Mouse (Mus musculus): ENCODE measurements around the gene Ppp1r12c. TPM values are rescaled to one million over a fixed set of nuclear protein-coding genes. Genes with fewer than 3 reads are reported as not detected.

Ppp1r12c gene
- polyA plus RNA-seq (2017; shearing (Covaris generic)), result 228 TPM

DNA sequence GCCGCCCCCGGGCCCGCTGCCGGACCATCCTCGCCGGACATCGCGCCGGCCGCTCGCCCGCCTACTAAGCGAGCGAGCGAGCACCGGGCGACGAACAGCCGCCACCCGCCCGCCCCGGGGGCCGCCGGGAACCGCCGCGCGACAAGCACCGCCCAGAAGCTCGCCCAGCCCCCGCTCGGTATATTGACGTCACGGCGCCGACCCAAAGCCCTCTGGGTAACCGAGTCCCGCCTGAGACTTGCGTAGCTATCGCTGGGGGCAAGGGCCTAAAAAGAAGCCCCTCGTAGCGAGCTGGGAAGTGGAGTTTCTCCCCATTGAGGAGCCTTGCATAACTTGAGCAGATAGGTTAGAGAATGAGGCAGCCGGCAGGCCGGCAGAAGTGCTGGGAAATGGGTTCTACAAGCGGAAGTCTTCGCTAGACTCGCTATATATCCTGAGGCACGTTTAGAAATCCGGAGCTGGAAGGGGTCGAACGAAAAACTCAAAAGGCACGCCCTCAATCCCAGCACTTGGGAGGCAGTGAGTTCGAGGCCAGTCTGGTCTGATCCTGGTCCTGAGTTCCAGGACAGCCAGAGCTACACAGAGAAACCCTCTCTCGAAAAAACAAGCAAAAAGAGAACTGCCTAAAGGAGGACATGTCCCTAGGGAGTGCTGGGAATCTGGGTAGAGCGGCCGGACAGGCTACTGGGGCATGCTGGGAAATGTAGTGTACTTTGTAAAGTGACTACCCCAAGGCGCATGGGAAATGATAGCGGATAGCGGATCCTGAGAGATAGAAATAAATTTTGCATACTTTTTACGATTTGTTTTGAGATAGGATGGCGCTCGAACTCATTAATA lies at the start of gene Ppp1r12c:
Gene Ppp1r12c (minus strand): TSS at position 123 of the 840 bp plus-strand sequence.

DNA sequence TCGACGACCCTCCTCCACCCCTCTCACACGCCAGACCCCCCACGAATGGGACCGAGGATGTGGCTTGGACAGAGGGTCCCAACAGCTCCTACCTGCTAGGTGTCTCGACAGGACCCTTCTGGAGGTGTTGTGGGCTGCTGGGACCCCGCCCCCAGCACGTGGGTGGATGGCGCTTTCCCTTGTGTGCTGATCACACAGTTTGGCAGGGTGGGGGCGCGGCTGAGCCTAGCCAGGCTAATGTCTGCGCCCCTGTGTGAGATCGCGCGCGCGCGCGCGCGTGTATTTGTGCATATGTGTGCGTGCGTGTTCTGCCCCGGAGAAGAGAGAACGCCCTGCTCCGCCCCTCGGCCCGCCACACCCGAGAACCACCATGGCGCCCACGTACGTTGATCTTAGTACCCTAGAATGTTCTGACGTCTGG lies 45.8 kb upstream of the Ppp1r12c start, which contains the start of gene Syt5:
Gene Syt5 (minus strand): TSS at position 321 of the 421 bp plus-strand sequence.

DNA sequence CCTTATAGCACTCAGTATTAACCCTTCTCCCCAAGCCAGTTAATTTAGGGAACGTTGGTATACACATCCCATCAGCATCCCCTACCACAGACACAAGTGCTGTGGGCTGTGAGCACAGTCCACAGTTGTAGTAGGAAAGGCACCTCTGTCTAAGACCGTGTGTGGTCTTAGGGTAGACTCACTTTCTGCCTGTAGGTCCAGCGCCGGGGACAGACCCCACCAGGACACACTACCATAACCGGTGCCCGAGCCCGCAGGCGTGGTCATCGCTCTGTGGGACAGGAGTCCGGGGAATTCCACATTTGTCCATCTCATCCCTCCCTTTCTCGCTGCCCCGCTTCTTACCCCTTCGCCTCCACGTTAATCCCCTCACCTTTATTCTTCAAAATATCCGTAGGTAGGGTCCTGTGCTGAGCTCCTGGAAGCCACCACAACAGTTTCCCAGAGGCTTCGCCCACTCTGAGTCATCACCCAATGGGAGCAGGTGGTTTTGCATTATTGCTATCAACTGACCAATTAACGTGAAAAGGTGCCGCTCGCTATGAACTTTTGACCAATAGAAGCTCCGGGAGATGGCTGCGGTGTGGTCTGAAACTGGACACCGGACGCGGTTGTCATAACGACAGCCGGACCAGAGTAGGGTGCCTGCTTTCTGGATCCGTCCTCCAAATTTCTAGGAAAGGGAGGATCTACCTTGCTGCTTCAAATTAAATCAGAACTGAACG lies 30.7 kb upstream of the Ppp1r12c start, which contains the start of gene Dnaaf3:
Gene Dnaaf3 (minus strand): TSS at position 449 of the 725 bp plus-strand sequence.

DNA sequence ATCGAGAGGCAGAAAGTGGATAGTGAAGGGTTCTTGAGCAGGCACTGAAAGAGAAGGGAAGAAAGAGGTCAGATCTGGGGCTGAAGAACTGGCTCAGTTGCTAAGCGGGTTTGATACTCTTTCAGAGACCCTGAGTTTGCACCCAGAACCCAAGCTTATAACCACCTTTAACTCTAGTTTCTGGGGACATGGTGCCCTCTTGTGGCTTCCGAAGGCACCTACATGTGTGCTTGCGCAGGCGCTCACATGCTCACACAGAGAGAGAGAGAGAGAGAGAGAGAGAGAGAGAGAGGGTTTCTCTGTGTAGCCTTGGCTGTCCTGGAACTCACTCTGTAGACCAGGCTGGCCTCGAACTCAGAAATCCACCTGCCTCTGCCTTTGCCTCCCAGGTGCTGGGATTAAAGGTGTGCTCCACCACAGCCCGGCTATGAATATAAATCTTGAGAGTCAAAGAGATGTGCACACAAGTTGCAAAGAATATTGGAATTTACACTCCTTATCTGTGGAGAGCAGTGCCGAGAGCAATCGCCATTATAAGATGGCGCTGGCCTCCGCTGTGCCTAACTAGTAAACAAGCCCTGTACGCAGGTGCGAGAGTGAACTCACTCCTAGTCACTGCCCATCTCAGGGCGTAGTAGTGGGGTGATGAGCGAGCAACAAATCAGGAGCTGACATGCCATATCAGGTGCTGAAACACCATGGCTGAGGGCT lies 22.9 kb upstream of the Ppp1r12c start, which contains the start of gene Tnni3:
Gene Tnni3 (minus strand): TSS at position 18 of the 711 bp plus-strand sequence.

DNA sequence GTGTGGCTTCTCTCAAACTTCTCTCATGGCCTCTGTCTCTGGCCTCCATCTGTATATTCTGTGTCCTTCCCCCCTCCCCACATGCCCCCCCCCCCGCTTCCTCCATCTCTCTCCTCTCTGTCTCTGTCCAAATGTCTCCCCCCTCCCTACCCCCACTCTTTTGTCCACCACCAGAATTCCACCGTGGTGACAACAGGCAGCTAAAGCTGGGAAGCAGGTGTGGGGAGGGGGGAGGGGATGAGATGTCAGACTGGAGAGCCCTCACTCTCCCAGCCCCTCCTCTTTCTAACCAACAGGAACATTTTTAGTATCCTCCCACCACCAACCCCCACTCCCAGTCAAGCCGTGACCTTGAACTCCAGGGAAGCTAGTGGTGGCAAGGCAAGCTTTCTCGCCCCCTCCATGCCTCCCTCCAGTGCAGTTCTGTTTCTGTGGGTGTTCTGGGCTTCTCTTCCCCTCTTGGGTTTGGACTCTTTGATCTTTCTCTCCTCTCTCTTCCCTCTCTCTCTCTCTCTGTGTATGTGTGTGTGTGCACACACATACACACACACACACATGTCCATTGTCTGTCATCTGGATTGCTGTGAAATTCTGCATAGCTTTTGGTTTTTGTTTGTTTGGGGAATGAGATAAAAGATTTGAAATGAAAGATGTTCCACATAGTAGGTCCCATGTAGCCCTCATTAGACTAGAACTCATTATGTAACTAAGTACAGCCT lies 15.0 kb upstream of the Ppp1r12c start, which contains the start of gene Tnnt1:
Gene Tnnt1 (minus strand): TSS at position 51 of the 719 bp plus-strand sequence.

DNA sequence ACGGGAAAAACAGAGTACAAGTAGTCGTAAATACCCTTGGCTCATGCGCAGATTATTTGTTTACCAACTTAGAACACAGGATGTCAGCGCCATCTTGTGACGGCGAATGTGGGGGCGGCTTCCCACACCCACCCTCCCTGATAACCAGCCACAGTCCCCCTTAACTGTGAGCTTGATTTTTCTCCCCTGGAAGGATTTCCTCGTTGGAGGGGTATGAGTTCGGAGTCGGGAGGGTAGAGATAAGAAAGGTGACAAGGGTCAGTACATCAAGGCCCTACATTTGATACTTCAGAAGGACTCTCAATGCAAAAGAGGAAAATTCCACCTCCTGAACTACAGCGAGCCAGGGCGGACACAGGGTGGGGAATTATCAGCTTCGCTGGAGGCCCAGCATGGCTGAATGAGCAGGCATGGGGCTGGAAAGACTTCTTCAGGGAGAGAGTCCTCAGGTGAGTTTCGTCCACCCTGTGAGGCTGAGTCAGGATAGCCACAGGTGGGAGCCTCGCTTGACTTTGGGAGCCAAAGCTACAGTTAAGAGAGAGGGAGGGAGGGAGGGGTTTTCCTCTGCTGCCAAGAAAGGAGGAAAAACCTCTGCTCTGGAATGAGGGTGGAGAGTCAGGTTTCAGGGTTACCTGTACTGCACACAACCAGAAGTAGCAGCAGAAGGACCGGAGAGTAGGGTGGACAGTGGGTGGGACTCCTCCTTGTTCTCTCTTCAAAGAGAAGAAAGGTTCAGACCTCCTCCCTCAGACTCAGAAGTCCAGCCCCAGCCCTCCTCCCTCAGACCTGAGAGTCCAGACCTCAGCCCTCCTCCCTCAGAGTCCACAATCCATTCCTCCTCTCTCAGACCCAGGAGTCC lies 40.7 kb downstream of the Ppp1r12c start, which contains the start of gene Eps8l1:
Gene Eps8l1 (plus strand): TSS at position 99 of the 859 bp plus-strand sequence.

DNA sequence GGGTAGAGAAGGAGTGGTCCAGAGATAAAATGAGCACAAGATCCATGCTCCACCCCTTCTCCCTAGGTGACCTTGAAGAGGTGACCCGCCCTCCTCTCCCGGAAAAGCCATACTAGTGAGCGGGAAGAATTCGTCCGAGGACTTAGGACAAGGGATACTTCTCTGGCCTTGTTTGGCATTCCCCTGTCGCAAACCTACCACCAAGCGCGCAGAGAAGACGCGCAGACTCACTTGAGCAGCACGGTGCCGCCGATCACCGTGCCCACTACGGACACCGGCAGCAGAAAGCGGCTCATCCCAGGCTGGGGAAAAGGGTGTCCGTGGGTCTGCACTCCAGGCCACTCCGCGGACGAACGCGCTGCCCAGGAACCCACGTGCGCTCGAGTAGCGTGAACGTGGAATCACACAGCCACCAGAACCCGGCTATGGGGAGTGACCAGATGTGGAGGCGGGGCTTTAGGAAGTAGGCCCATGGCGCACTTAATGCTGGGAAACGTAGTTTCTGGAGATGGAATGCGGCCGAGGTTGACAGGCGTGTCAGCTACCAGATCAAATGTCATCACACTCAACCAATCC lies 56.2 kb downstream of the Ppp1r12c start, which contains the start of gene Rdh13:
Gene Rdh13 (minus strand): TSS at position 434 of the 576 bp plus-strand sequence.

Other genes starting within 250 kb of the Ppp1r12c start
- not detected for gene Ncr1, start 164.0 kb downstream of the Ppp1r12c start, polyA plus RNA-seq (2017; shearing (Covaris generic))
- not detected for gene Gp6, start 103.9 kb downstream of the Ppp1r12c start, polyA plus RNA-seq (2017; shearing (Covaris generic))
- 4.1 TPM for gene Rdh13, start 56.0 kb downstream of the Ppp1r12c start, polyA plus RNA-seq (2017; shearing (Covaris generic))
- gene Eps8l1, start 41.0 kb downstream of the Ppp1r12c start, polyA plus RNA-seq (2017; shearing (Covaris generic)), result 10.6 TPM
- 2.4 TPM for gene Tnnt1, start 14.7 kb upstream of the Ppp1r12c start, polyA plus RNA-seq (2017; shearing (Covaris generic))
- not detected for gene Tnni3, start 22.5 kb upstream of the Ppp1r12c start, polyA plus RNA-seq (2017; shearing (Covaris generic))
- gene Dnaaf3, start 30.8 kb upstream of the Ppp1r12c start, polyA plus RNA-seq (2017; shearing (Covaris generic)), result 0.34 TPM
- gene Syt5, start 45.9 kb upstream of the Ppp1r12c start, polyA plus RNA-seq (2017; shearing (Covaris generic)), result 0.21 TPM
- not detected for gene Ptprh, start 102.4 kb upstream of the Ppp1r12c start, polyA plus RNA-seq (2017; shearing (Covaris generic))
- gene Tmem86b, start 129.7 kb upstream of the Ppp1r12c start, polyA plus RNA-seq (2017; shearing (Covaris generic)), result 12.0 TPM
- 235 TPM for gene Ppp6r1, start 157.3 kb upstream of the Ppp1r12c start, polyA plus RNA-seq (2017; shearing (Covaris generic))
- gene Hspbp1, start 183.4 kb upstream of the Ppp1r12c start, polyA plus RNA-seq (2017; shearing (Covaris generic)), result 60.7 TPM
- not detected for gene Brsk1, start 188.9 kb upstream of the Ppp1r12c start, polyA plus RNA-seq (2017; shearing (Covaris generic))
- gene Tmem150b, start 223.6 kb upstream of the Ppp1r12c start, polyA plus RNA-seq (2017; shearing (Covaris generic)), result not detected
- gene Kmt5c, start 238.4 kb upstream of the Ppp1r12c start, polyA plus RNA-seq (2017; shearing (Covaris generic)), result 33.0 TPM